Mouse (Mus musculus) NIH3T3 (cell line): ENCODE measurements at regions not wholly inside any gene's neighbourhood (a gene's known extent, or its start where the extent isn't known, plus 50 kb on each side); places are given as distances from the start of the nearest gene placed in this dataset.
A peak's percentile ranks its signal among the peaks of the same experiment; 100 is the strongest.

Experiments used
- DNase-seq: peaks from one replicate; pipeline ENCODE4 v3.0.0-alpha.2; 2012; ENCODE audit warnings: low read depth

GRCm38 (mm10) chr11:25335667-25336066 is 874.9 kb downstream of the 5730522E02Rik start:
- no peak for DNase-seq

- no peak for DNase-seq
These were observed 879.9 kb downstream of the 5730522E02Rik start for GRCm38 (mm10) chr11:25330696-25331095.

GRCm38 (mm10) chr11:25322426-25322825 is 888.1 kb downstream of the 5730522E02Rik start:
- DNase-seq: no peak

- no peak for DNase-seq
These were observed 889.1 kb downstream of the 5730522E02Rik start for GRCm38 (mm10) chr11:25321494-25321893.

- no peak for DNase-seq
These were observed 895.9 kb downstream of the 5730522E02Rik start for GRCm38 (mm10) chr11:25314645-25315044.

- no peak for DNase-seq
These were observed 896.7 kb downstream of the 5730522E02Rik start for GRCm38 (mm10) chr11:25313879-25314278.

- DNase-seq: no peak
These were observed 897.3 kb downstream of the 5730522E02Rik start for GRCm38 (mm10) chr11:25313308-25313707.

- DNase-seq: no peak
These were observed 899.8 kb downstream of the 5730522E02Rik start for GRCm38 (mm10) chr11:25310754-25311153.

- DNase-seq: peak; percentile 53
These were observed 909.4 kb downstream of the 5730522E02Rik start for GRCm38 (mm10) chr11:25301130-25301529.

- DNase-seq: no peak
These were observed 922.2 kb downstream of the 5730522E02Rik start for GRCm38 (mm10) chr11:25288346-25288745.

GRCm38 (mm10) chr11:25287458-25288247 is 922.9 kb downstream of the 5730522E02Rik start:
- no peak for DNase-seq

GRCm38 (mm10) chr11:25269936-25270540 is 940.5 kb downstream of the 5730522E02Rik start:
- no peak for DNase-seq

- no peak for DNase-seq
These were observed 947.7 kb downstream of the 5730522E02Rik start for GRCm38 (mm10) chr11:25262906-25263305.

GRCm38 (mm10) chr11:25259691-25260090 is 950.9 kb downstream of the 5730522E02Rik start:
- DNase-seq: no peak

GRCm38 (mm10) chr11:25233360-25233890 is 977.1 kb downstream of the 5730522E02Rik start:
- no peak for DNase-seq
